Mouse (Mus musculus): Measurements from ENCODE around the gene Ptprg. TPM values are rescaled to one million over a fixed set of nuclear protein-coding genes. Genes with fewer than 3 reads are reported as not detected.
"Not testable (repeated sequence)": the region's sequence is repeated elsewhere in the genome, so short reads cannot be mapped to it uniquely, and the experiment has no call there.

Ptprg gene
- polyA plus RNA-seq, 1 experiment from 2014 or later: 45.9 TPM

GRCm38 (mm10) chr14:12061313-12061712 lies 508.0 kb downstream of the Ptprg start:
- H3K4me3 ChIP-seq; ATAC-seq (ENCODE audit: low read depth); H3K27ac ChIP-seq (replicated peaks); H3K9ac ChIP-seq; H3K36me3 ChIP-seq; H3K4me2 ChIP-seq; H3K9me3 ChIP-seq: not testable (repeated sequence)
- peaks cover 22% of the 10 kb centered on the region for H3K4me1 ChIP-seq (replicated peaks)
- 94% methylated on average over 2 of the region's 2 CpGs for WGBS
- peaks cover 11% of the 10 kb centered on the region; the same call in 1 of the 2 replicates for H3K27me3 ChIP-seq

- no peak for ATAC-seq (ENCODE audit: low read depth)
- H3K9me3 ChIP-seq: no peaks in the 10 kb centered on the region
- 89% methylated on average over 7 of the region's 7 CpGs for WGBS
- H3K9ac ChIP-seq: no peak overlapping the region
- H3K4me3 ChIP-seq: no peak overlapping the region
- no peaks in the 10 kb centered on the region for H3K36me3 ChIP-seq
- H3K27ac ChIP-seq (replicated peaks): no peak overlapping the region
- H3K27me3 ChIP-seq: peaks cover 10% of the 10 kb centered on the region
- no peak overlapping the region for H3K4me2 ChIP-seq
- peaks cover 7% of the 10 kb centered on the region for H3K4me1 ChIP-seq (replicated peaks)
Measured at GRCm38 (mm10) chr14:12062628-12063360, 509.5 kb downstream of the Ptprg start.

GRCm38 (mm10) chr14:12065001-12065400 lies 511.7 kb downstream of the Ptprg start:
- Histone ChIP-seq H3K36me3 (no peaks in the 10 kb centered on the region), H3K27ac (replicated peaks) (no peak overlapping the region), H3K9ac (no peak overlapping the region), H3K27me3 (peaks cover 6% of the 10 kb centered on the region; the same call in 1 of the 2 replicates), H3K9me3 (no peaks in the 10 kb centered on the region), H3K4me3 (no peak overlapping the region), H3K4me2 (no peak overlapping the region), H3K4me1 (replicated peaks) (no peaks in the 10 kb centered on the region)
- no peak for ATAC-seq (ENCODE audit: low read depth)
- WGBS: 78% methylated on average over 1 of the region's 1 CpGs

DNA sequence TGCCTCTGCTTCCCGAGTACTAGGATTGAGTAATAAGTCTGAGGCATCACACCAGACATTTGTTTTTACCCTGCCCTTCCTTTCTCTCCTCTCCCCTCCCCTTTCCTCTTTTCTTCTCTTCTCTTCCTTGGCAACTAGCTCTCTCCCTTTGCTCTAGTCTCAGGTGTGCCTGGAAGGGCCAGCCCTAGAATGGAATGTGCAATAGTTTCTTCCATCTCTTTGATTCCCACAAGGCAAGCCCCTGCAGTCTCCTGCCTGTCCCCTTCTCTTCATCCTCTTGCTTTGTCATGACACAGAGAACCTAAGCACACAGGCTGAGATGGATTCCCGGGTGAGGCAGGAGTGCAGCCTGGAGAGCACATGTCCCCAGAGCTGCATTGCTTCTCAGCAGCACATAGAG lies 512.4 kb downstream of the Ptprg start:
- H3K9ac ChIP-seq: no peak overlapping the region
- H3K4me2 ChIP-seq: no peak overlapping the region
- ATAC-seq (ENCODE audit: low read depth): no peak
- no peak overlapping the region for H3K4me3 ChIP-seq
- H3K36me3 ChIP-seq: no peaks in the 10 kb centered on the region
- H3K9me3 ChIP-seq: no peaks in the 10 kb centered on the region
- 85% methylated on average over 2 of the region's 2 CpGs for WGBS
- no peak overlapping the region for H3K27ac ChIP-seq (replicated peaks)
- H3K4me1 ChIP-seq (replicated peaks): no peaks in the 10 kb centered on the region
- H3K27me3 ChIP-seq: peaks cover 3% of the 10 kb centered on the region; the same call in 1 of the 2 replicates

- Histone ChIP-seq H3K4me2 (no peak overlapping the region), H3K9me3 (no peaks in the 10 kb centered on the region), H3K4me3 (no peak overlapping the region), H3K36me3 (no peaks in the 10 kb centered on the region), H3K4me1 (replicated peaks) (no peaks in the 10 kb centered on the region), H3K27me3 (no peaks in the 10 kb centered on the region; the same call in 1 of the 2 replicates), H3K9ac (no peak overlapping the region), H3K27ac (replicated peaks) (no peak overlapping the region)
- ATAC-seq (ENCODE audit: low read depth): no peak
- WGBS: 94% methylated on average over 12 of the region's 12 CpGs
Measured at GRCm38 (mm10) chr14:12069707-12070106, 516.4 kb downstream of the Ptprg start.

GRCm38 (mm10) chr14:12070361-12070760 lies 517.0 kb downstream of the Ptprg start:
- H3K27me3 ChIP-seq: no peaks in the 10 kb centered on the region; the same call in 1 of the 2 replicates
- no peak for ATAC-seq (ENCODE audit: low read depth)
- 82% methylated on average over 1 of the region's 1 CpGs for WGBS

DNA sequence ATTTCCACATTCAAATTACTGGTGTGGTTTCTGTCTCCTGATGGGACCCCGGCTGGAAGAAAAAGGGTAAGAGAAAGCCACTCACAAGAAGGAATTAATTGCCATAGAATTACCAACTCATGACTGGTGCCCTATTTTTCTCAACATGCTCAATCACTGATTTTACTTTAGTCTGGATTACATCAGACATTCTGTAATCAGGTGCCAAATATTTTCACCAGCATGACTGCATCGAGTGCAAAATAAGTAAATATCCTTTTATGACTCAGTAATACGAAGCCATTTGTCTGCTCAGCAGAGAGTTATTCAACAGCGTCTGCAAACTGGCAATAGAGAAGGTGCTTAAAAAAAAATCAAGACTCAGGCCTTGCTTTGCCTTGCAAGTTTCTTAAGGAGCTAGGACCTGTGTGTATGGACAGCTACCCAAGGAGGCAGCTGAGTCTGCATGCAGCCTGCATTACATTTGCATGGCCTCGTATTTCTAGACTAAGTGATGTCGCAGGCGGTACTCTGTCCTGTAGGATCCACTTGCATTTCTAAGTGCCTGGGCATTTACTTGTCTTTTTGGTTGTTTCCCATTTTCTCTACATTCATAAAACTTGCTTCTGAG lies 517.6 kb downstream of the Ptprg start:
- H3K9me3 ChIP-seq: no peaks in the 10 kb centered on the region
- H3K27ac ChIP-seq (replicated peaks): no peak overlapping the region
- no peaks in the 10 kb centered on the region for H3K4me1 ChIP-seq (replicated peaks)
- H3K36me3 ChIP-seq: no peaks in the 10 kb centered on the region
- H3K4me2 ChIP-seq: no peak overlapping the region
- H3K9ac ChIP-seq: no peak overlapping the region
- 75% methylated on average over 7 of the region's 7 CpGs for WGBS
- H3K4me3 ChIP-seq: no peak overlapping the region
- ATAC-seq (ENCODE audit: low read depth): no peak
- no peaks in the 10 kb centered on the region; the same call in 1 of the 2 replicates for H3K27me3 ChIP-seq

More at GRCm38 (mm10) chr14:12070361-12070760, 517.0 kb downstream of the Ptprg start:
- Histone ChIP-seq H3K27ac (replicated peaks) (no peak overlapping the region), H3K9ac (no peak overlapping the region), H3K4me1 (replicated peaks) (no peaks in the 10 kb centered on the region), H3K36me3 (no peaks in the 10 kb centered on the region), H3K4me2 (no peak overlapping the region), H3K9me3 (no peaks in the 10 kb centered on the region), H3K4me3 (no peak overlapping the region)

GRCm38 (mm10) chr14:12072026-12072861 lies 518.9 kb downstream of the Ptprg start:
- Histone ChIP-seq H3K4me1 (replicated peaks) (no peaks in the 10 kb centered on the region), H3K4me2 (no peak overlapping the region), H3K9me3 (no peaks in the 10 kb centered on the region), H3K4me3 (no peak overlapping the region), H3K27ac (replicated peaks) (no peak overlapping the region), H3K9ac (no peak overlapping the region), H3K36me3 (no peaks in the 10 kb centered on the region), H3K27me3 (no peaks in the 10 kb centered on the region)
- 87% methylated on average over 7 of the region's 7 CpGs for WGBS
- ATAC-seq (ENCODE audit: low read depth): no peak

- Histone ChIP-seq H3K9me3 (no peaks in the 10 kb centered on the region), H3K4me3 (no peak overlapping the region), H3K27ac (replicated peaks) (no peak overlapping the region), H3K36me3 (no peaks in the 10 kb centered on the region), H3K9ac (no peak overlapping the region), H3K4me2 (no peak overlapping the region), H3K27me3 (no peaks in the 10 kb centered on the region), H3K4me1 (replicated peaks) (0 out of 2 replicates have a peak, but pooled peaks cover 2% of the 10 kb centered on the region)
- 74% methylated on average over 2 of the region's 2 CpGs for WGBS
- ATAC-seq (ENCODE audit: low read depth): no peak
Measured at GRCm38 (mm10) chr14:12073408-12074107, 520.2 kb downstream of the Ptprg start.

DNA sequence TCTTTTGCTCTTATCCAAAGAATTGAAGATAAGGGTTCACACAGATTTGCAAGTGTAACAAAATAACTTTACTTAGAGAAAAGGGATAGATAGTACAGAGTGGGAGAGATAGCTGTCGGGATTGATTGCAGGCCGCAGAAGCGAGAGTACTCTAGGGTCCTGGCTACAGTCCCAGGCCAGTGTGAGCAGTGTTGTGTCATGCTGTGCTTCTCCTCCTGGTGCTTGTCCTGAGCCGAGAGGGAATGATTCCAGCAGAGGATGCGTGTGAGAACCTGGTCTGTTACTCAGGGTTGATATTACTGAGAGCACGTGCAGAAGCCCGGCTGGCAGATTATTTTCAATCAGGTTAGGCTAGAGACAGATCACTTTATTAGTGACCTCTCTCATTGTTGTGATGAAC lies 523.9 kb downstream of the Ptprg start:
- no peak overlapping the region for H3K4me2 ChIP-seq
- H3K4me3 ChIP-seq: no peak overlapping the region
- no peaks in the 10 kb centered on the region for H3K36me3 ChIP-seq
- H3K9ac ChIP-seq: no peak overlapping the region
- WGBS: 87% methylated on average over 7 of the region's 7 CpGs
- no peaks in the 10 kb centered on the region for H3K9me3 ChIP-seq
- no peak for ATAC-seq (ENCODE audit: low read depth)
- H3K4me1 ChIP-seq (replicated peaks): peaks cover 35% of the 10 kb centered on the region
- no peaks in the 10 kb centered on the region for H3K27me3 ChIP-seq
- H3K27ac ChIP-seq (replicated peaks): no peak overlapping the region

DNA sequence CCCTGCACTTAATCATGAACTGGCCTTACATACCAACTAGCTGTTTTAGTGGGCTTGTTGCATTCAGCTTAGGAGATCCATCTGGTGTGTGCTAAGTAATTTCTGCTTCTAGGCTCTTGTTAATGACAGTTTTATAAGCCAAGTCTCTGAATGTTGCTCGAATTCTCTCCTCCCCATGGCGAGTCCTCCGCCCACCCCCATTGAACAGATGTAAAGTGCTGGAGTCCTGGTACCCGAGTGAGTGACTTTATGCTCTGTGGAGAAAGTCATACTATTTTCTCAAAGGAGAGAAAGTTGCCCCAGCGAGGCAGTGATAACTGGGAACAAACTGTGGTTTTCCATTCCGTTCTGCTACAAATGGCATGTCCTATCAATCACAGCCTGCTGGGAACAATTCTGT lies 525.9 kb downstream of the Ptprg start:
- Histone ChIP-seq H3K4me2 (no peak overlapping the region), H3K4me1 (replicated peaks) (peaks cover 48% of the 10 kb centered on the region), H3K27ac (replicated peaks) (peak overlapping the region; percentile 59), H3K27me3 (no peaks in the 10 kb centered on the region), H3K4me3 (no peak overlapping the region), H3K9me3 (no peaks in the 10 kb centered on the region), H3K36me3 (no peaks in the 10 kb centered on the region), H3K9ac (no peak overlapping the region)
- ATAC-seq (ENCODE audit: low read depth): peak; percentile 7
- whole genome bisulfite sequencing: 15% methylated on average over 6 of the region's 6 CpGs

All from neural tube, embryonic 13.5 days (tissue).